Mouse (Mus musculus) heart, embryonic 10.5 days (tissue): ENCODE measurements at regions not wholly inside any gene's neighbourhood (a gene's known extent, or its start where the extent isn't known, plus 50 kb on each side); places are given as distances from the start of the nearest gene placed in this dataset.

Source experiments
- DNase-seq: peaks from one replicate; pipeline ENCODE4 v3.0.0-alpha.2; 2017; ENCODE audit warnings: low spot score
- H3K27ac ChIP-seq: fragments of 300-500 bp; sonication (generic); 2 replicates; pipeline ENCODE4 v1.5.1; 2016; ENCODE audit warnings: mild to moderate bottlenecking
- H3K27me3 ChIP-seq: fragments of 300-500 bp; sonication (generic); 2 replicates; pipeline ENCODE4 v1.6.1; 2016; ENCODE audit warnings: mild to moderate bottlenecking; ENCODE audit not compliant: poor library complexity, insufficient read depth, severe bottlenecking
- H3K36me3 ChIP-seq: fragments of 300-500 bp; sonication (generic); 2 replicates; pipeline ENCODE4 v1.6.1; 2016; ENCODE audit warnings: mild to moderate bottlenecking, moderate library complexity
- H3K4me1 ChIP-seq: fragments of 300-500 bp; sonication (generic); 2 replicates; pipeline ENCODE4 v1.6.1; 2016; ENCODE audit warnings: mild to moderate bottlenecking
- H3K4me3 ChIP-seq: fragments of 300-500 bp; sonication (generic); 2 replicates; pipeline ENCODE4 v1.5.1; 2016; ENCODE audit warnings: mild to moderate bottlenecking, moderate library complexity
- H3K9me3 ChIP-seq: fragments of 300-500 bp; sonication (generic); 2 replicates; pipeline ENCODE4 v1.6.1; 2016; ENCODE audit warnings: mild to moderate bottlenecking, moderate library complexity
- WGBS: fragments of 180-500 bp; shearing (Covaris S2); methylation state at CpG from one replicate; pipeline ENCODE4 v1.1.7; 2016; 5-methylcytosine and 5-hydroxymethylcytosine counted together

DNA sequence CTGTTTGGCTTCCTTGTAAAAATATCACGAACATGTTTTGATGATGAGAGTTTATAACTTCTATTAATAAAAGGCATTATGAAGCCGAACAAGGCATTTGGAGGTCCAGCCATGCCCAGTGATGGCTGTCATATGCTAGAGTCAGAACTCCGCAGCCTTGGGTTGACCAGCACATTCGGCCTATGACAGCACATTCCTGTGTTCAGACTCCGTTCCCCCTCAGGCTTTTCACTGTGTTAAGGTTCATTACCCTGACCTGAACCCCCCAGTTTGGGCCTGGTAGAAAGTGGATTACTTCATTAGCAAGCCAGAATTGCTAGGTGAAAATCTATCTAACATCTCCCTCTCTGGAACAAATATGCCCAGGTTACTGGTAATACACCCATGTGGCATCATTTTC is 286.2 kb upstream of the Ddhd1 start:
- Histone ChIP-seq H3K9me3 (no peaks in the 10 kb centered on the region), H3K4me3 (no peak overlapping the region), H3K27ac (no peak overlapping the region), H3K36me3 (no peaks in the 10 kb centered on the region), H3K4me1 (peaks cover 8% of the 10 kb centered on the region; the same call in 1 of the 2 replicates), H3K27me3 (no peaks in the 10 kb centered on the region)
- WGBS, result 80% methylated on average over 5 of the region's 5 CpGs
- no peak for DNase-seq

DNA sequence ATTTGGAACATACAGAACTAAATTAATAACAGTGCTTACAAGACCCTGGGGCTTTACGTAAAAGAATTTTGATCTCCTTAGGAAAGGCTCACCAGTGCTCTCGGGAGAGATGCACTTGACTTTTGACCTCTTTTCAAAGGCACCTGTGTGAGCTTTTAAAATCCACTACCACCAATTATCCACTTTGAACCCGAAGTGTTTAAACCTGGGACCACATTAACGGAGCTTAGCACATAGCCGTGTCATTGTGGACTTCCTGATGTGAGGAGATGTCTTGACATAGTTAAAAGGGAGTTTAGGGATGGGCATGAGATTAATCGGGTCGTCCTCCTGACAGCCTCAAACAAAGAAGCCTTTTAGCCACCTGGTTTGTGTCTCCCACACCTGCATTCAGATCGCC is 286.6 kb upstream of the Ddhd1 start:
- H3K36me3 ChIP-seq, result no peaks in the 10 kb centered on the region
- DNase-seq, result no peak
- H3K27ac ChIP-seq, result no peak overlapping the region
- H3K4me3 ChIP-seq, result no peak overlapping the region
- H3K27me3 ChIP-seq, result no peaks in the 10 kb centered on the region
- H3K4me1 ChIP-seq, result peaks cover 8% of the 10 kb centered on the region; the same call in 1 of the 2 replicates
- no peaks in the 10 kb centered on the region for H3K9me3 ChIP-seq
- WGBS, result 38% methylated on average over 8 of the region's 8 CpGs

DNA sequence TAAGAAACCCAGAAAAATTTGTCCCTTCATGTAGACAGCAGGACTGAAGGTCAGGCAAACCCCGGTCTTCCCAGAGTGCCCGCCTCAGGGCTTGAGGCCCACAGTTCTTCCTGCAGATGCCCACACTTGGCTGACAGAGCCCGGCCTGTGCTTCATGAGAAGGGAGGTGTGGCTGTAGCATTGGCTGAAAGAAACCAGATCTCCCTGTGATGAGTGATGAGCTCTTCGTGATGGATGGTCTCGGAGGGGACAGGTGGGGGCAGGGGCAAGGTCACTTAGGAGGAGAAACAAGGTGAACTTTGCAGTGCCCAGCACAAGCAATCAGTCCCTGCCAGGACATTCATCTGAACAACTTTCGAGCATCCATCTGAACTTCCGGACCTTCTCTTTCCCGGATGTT is 298.7 kb upstream of the Ddhd1 start:
- DNase-seq, result peak; percentile 89
- 26% methylated on average over 8 of the region's 8 CpGs for WGBS
- H3K27ac ChIP-seq, result peak overlapping the region; percentile 83
- H3K4me3 ChIP-seq, result no peak overlapping the region
- H3K9me3 ChIP-seq, result no peaks in the 10 kb centered on the region
- H3K4me1 ChIP-seq, result peaks cover 3% of the 10 kb centered on the region; the same call in 1 of the 2 replicates
- H3K36me3 ChIP-seq, result no peaks in the 10 kb centered on the region
- no peaks in the 10 kb centered on the region for H3K27me3 ChIP-seq

DNA sequence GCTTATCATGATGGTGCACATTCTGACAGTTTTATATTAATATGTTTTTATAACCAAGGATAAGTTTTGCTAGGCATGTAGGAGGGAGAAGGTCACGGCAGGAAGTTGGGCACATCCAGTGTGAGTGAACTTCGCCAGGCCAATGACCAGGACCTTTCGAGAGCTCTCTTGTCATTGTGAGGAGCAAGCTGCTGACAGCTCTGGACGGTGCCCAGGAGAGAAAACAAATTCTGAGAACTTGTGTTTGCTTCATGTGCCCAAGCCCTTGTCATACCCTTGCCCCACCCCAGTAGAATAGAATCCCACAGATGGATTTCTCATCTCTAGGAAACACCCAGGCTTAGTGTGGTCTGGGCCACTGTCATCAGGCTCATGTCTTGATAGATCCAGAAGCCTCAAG is 304.5 kb upstream of the Ddhd1 start:
- H3K36me3 ChIP-seq, result no peaks in the 10 kb centered on the region
- H3K4me1 ChIP-seq, result 0 out of 2 replicates have a peak, but pooled peaks cover 4% of the 10 kb centered on the region
- DNase-seq, result no peak
- H3K27ac ChIP-seq, result no peak overlapping the region
- 61% methylated on average over 4 of the region's 4 CpGs for WGBS
- H3K4me3 ChIP-seq, result no peak overlapping the region
- no peaks in the 10 kb centered on the region for H3K27me3 ChIP-seq
- no peaks in the 10 kb centered on the region for H3K9me3 ChIP-seq

DNA sequence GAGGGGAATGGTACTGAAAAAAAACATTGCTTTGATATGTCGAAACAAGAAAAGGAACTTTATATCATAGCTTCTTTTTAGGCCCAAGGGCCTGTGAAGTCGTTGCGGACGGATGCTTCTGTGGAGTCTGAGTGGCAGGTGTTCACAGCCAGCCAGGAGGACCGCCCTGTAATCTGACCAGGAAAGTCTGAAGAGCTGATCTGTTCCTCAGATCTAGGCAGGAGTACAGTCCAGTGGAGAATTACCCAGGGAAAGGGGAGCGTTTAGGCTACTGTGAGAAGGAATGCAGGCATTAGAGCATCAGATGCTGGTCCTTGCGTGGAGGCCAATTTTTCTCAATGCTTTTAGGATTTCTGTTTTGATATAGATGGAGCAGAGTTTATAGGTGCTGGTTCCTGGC is 306.1 kb upstream of the Ddhd1 start:
- WGBS, result 67% methylated on average over 7 of the region's 7 CpGs
- H3K27me3 ChIP-seq, result no peaks in the 10 kb centered on the region
- H3K9me3 ChIP-seq, result no peaks in the 10 kb centered on the region

GRCm38 (mm10) chr14:45983206-45983857 is 325.4 kb upstream of the Ddhd1 start:
- Histone ChIP-seq H3K27me3 (no peaks in the 10 kb centered on the region), H3K27ac (no peak overlapping the region), H3K36me3 (no peaks in the 10 kb centered on the region), H3K9me3 (no peaks in the 10 kb centered on the region), H3K4me1 (peaks cover 3% of the 10 kb centered on the region; the same call in 1 of the 2 replicates), H3K4me3 (no peak overlapping the region)
- 82% methylated on average over 7 of the region's 7 CpGs for WGBS
- no peak for DNase-seq

More for the DNA sequence above, 306.1 kb upstream of the Ddhd1 start:
- Histone ChIP-seq H3K36me3 (no peaks in the 10 kb centered on the region), H3K27ac (no peak overlapping the region), H3K4me3 (no peak overlapping the region), H3K4me1 (0 out of 2 replicates have a peak, but pooled peaks cover 4% of the 10 kb centered on the region)
- no peak for DNase-seq

DNA sequence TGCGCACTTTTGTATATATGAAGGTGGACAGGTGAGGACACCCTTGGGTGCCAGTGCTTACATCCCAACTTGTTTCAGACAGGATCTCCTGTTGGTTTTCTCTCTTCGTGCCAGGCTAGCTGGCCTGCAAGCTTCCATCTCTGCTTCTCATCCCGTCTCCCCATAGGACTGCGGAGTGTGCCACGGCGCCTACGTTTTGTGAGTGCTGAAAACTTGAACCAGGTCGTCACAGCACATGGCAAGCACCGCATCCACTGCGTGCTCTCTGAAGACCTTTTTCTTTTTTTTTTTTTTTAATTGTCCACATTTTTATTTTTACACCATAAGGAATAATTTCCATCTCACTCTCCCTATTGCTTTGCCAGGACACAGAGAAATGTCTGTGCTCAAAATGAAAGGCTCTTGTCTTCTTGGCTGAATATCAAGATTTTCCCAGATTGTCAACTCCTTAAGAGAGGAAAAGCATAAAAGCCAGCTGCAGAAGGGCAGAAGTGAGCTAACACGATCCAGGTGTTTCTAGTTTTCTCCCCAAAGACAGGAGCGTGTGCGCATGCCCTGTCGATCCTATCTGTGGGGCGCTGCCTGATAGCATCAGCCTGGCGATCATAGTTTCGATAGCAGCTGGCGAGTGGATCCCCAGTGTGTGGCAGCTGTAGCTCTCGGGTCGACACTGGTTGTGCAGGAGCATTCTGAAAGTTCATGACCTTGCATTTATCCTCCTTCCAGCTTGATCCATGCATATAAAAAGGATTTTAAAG is 326.4 kb upstream of the Ddhd1 start:
- Histone ChIP-seq H3K27ac (no peak overlapping the region), H3K27me3 (no peaks in the 10 kb centered on the region), H3K4me3 (no peak overlapping the region), H3K36me3 (no peaks in the 10 kb centered on the region), H3K4me1 (peaks cover 3% of the 10 kb centered on the region; the same call in 1 of the 2 replicates), H3K9me3 (no peaks in the 10 kb centered on the region)
- DNase-seq, result no peak
- WGBS, result 81% methylated on average over 20 of the region's 20 CpGs

DNA sequence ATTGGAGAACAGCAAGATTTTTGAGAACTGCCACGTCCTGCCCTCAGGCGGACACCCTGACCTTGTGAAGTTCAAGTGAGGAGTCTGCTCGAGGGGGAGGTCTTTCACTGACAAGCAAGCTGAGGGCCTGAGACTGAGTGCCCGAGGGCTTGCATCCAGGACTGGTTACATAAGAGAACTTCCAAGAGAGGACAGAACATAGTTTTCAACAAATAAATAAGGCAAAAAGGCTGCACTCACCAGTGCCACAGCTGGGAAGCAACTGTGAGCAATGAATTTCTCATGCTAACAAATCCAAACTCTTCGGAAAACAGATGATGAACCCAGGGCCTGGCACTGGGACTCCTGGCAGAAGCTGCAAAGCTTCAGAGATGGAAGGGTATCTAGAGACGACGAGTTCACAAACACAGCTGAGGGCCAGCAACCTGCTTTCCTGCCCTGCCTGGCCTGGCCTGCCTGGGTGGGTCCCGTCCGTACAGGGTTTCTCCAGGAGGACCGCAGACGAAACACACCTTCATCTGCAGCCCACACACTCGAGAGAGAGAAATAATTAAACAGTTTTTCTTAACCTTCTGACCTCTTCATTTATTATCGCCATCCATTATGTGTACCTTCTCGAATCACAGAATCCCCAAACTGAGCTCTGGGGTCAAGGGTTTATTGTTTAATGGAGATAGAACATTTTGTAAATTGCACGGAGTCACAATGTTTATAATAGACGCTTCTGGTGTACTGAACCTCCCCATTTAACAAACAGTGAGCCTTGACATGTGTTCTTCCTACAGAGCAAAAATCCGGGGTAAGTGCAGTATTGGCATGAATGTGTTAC is 334.3 kb upstream of the Ddhd1 start:
- H3K27me3 ChIP-seq, result no peaks in the 10 kb centered on the region
- no peaks in the 10 kb centered on the region for H3K9me3 ChIP-seq
- H3K4me1 ChIP-seq, result peaks cover 13% of the 10 kb centered on the region
- H3K27ac ChIP-seq, result peak overlapping the region; percentile 24; the same call in 1 of the 2 replicates
- no peaks in the 10 kb centered on the region for H3K36me3 ChIP-seq
- DNase-seq, result no peak
- no peak overlapping the region for H3K4me3 ChIP-seq
- 65% methylated on average over 17 of the region's 17 CpGs for WGBS

- Histone ChIP-seq H3K27ac (no peak overlapping the region), H3K4me3 (no peak overlapping the region), H3K4me1 (peaks cover 13% of the 10 kb centered on the region), H3K9me3 (no peaks in the 10 kb centered on the region), H3K36me3 (no peaks in the 10 kb centered on the region), H3K27me3 (no peaks in the 10 kb centered on the region)
- DNase-seq, result no peak
- WGBS, result 66% methylated on average over 4 of the region's 4 CpGs
Measured at GRCm38 (mm10) chr14:45992870-45993135, 334.9 kb upstream of the Ddhd1 start.

- no peak for DNase-seq
- Histone ChIP-seq H3K27ac (no peak overlapping the region), H3K9me3 (no peaks in the 10 kb centered on the region), H3K4me3 (no peak overlapping the region), H3K36me3 (no peaks in the 10 kb centered on the region), H3K4me1 (peaks cover 13% of the 10 kb centered on the region), H3K27me3 (no peaks in the 10 kb centered on the region)
- 5% methylated on average over 3 of the region's 3 CpGs for WGBS
Measured at GRCm38 (mm10) chr14:45993669-45994068, 335.7 kb upstream of the Ddhd1 start.

- Histone ChIP-seq H3K4me1 (peaks cover 11% of the 10 kb centered on the region), H3K9me3 (no peaks in the 10 kb centered on the region), H3K27ac (no peak overlapping the region), H3K4me3 (no peak overlapping the region), H3K36me3 (no peaks in the 10 kb centered on the region), H3K27me3 (no peaks in the 10 kb centered on the region)
- WGBS, result 45% methylated on average over 5 of the region's 5 CpGs
- DNase-seq, result peak; percentile 84
Measured at GRCm38 (mm10) chr14:45996760-45997159, 338.8 kb upstream of the Ddhd1 start.

DNA sequence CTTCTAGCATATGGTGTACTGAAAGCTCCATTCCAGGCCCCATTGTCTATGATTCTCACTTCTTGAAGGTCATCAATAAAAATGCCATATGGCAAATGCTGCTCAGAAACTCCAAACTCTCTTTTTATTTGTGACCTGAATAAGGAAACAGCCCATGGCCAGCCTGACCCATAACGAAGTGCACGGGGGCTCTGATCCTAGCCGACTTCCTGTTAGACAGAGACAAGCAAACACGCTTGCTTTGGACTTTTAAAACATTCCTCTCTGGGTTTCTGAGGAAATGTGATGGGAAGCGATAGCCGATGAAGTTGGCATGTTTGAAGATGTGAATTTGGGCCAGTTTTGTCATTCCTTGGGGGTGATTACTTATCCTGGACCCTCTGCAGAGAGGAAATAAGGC is 346.1 kb upstream of the Ddhd1 start:
- DNase-seq, result no peak
- Histone ChIP-seq H3K4me1 (peaks cover 4% of the 10 kb centered on the region; the same call in 1 of the 2 replicates), H3K4me3 (no peak overlapping the region), H3K36me3 (no peaks in the 10 kb centered on the region), H3K27me3 (no peaks in the 10 kb centered on the region), H3K27ac (no peak overlapping the region), H3K9me3 (no peaks in the 10 kb centered on the region)
- WGBS, result 77% methylated on average over 6 of the region's 6 CpGs

DNA sequence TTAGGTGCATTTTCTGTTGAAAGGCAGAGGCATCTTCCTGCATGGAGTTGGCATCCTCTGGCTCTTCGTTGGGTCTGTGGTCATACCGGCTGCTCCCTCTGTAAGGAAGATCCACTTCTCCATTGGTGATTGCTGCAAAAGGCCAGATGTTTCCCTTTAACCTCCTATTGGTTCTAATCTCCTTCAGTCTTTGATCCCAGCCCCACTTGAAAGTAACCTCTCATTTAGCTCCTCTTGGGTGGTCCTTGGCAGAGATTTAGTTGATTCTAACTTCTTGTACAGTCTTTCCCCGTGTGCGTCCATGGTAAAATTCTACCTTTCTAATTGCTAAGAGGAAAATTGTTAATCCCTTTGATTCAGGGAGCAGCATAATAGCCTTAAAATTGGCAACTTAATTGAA is 347.4 kb upstream of the Ddhd1 start:
- H3K4me3 ChIP-seq, result no peak overlapping the region
- no peak overlapping the region for H3K27ac ChIP-seq
- DNase-seq, result no peak
- no peaks in the 10 kb centered on the region for H3K9me3 ChIP-seq
- no peaks in the 10 kb centered on the region for H3K27me3 ChIP-seq
- H3K4me1 ChIP-seq, result peaks cover 4% of the 10 kb centered on the region; the same call in 1 of the 2 replicates
- 37% methylated on average over 4 of the region's 4 CpGs for WGBS
- no peaks in the 10 kb centered on the region for H3K36me3 ChIP-seq
